Mouse (Mus musculus) ES-E14 (cell line): ENCODE measurements around the gene Rpgrip1l.

Experiments
- CHD2 ChIP-seq: IDR thresholded peaks from 2 replicates; pipeline ENCODE4 v1.6.1; 2014; ENCODE audit warnings: mild to moderate bottlenecking, low read depth, low read length, inconsistent platforms
- HCFC1 ChIP-seq: IDR thresholded peaks from 2 replicates; pipeline ENCODE4 v1.6.1; 2012; ENCODE audit warnings: low read length, inconsistent platforms, borderline replicate concordance; ENCODE audit not compliant: insufficient read depth
- MAFK ChIP-seq: IDR thresholded peaks from 2 replicates; pipeline ENCODE4 v1.6.1; 2014; ENCODE audit warnings: mild to moderate bottlenecking, low read depth, low read length, inconsistent platforms; ENCODE audit not compliant: insufficient read depth
- ZC3H11A ChIP-seq: IDR thresholded peaks from 2 replicates; pipeline ENCODE4 v1.6.1; 2012; ENCODE audit warnings: low read depth, mild to moderate bottlenecking, inconsistent platforms, low read length, borderline replicate concordance
- ZNF384 ChIP-seq: IDR thresholded peaks from 2 replicates; pipeline ENCODE4 v1.6.1; 2012; ENCODE audit warnings: low read depth, low read length, inconsistent platforms

GRCm38 (mm10) chr8:91290576-91290975 is 22.5 kb downstream of the Rpgrip1l start:
- TF ChIP-seq HCFC1: no peak
- no peak for TF ChIP-seq ZNF384
- TF ChIP-seq CHD2: no peak
- no peak for TF ChIP-seq ZC3H11A
- no peak for TF ChIP-seq MAFK
